Mouse (Mus musculus) MEL (cell line): ENCODE data around the gene Birc5. TPM values are rescaled to one million over a fixed set of nuclear protein-coding genes. Genes with fewer than 3 reads are reported as not detected.

Experiments used
- DNase-seq: peaks from one replicate; pipeline ENCODE4 v3.0.0; 2011; ENCODE audit warnings: low read depth, low spot score
- H3K27ac ChIP-seq: 2 replicates; pipeline ENCODE4 v1.5.1; 2012; ENCODE audit warnings: low read depth, mild to moderate bottlenecking, control low read depth, low read length, moderate library complexity; ENCODE audit not compliant: control insufficient read depth
- H3K27me3 ChIP-seq, 2 experiments: fragments of 150-350 bp in 1 of 2; sonication (generic) in 1 of 2; 2 replicates each; pipeline ENCODE4 v1.6.1; 2012; ENCODE audit warnings: low read length in 2 of 2, mild to moderate bottlenecking in 2 of 2, improper control_type of control experiment in 1 of 2, moderate library complexity in 1 of 2; ENCODE audit not compliant: insufficient read depth in 2 of 2, control insufficient read depth in 1 of 2
- H3K36me3 ChIP-seq, 2 experiments: 2 replicates each; pipeline ENCODE4 v1.6.1; 2012 to 2014; ENCODE audit warnings: low read length in 2 of 2, improper control_type of control experiment in 1 of 2, inconsistent platforms in 1 of 2, mild to moderate bottlenecking in 1 of 2; ENCODE audit not compliant: insufficient read depth in 2 of 2, control insufficient read depth in 1 of 2
- H3K4me1 ChIP-seq, 2 experiments: fragments of 150-350 bp in 1 of 2; sonication (generic) in 1 of 2; 2 replicates each; pipeline ENCODE4 v1.6.1; 2012; ENCODE audit warnings: low read length in 2 of 2, improper control_type of control experiment in 1 of 2, mild to moderate bottlenecking in 1 of 2; ENCODE audit not compliant: insufficient read depth in 2 of 2, control insufficient read depth in 1 of 2
- H3K4me3 ChIP-seq, 2 experiments: fragments of 150-350 bp in 1 of 2; sonication (generic) in 1 of 2; 2 replicates each; pipeline ENCODE4 v1.5.1; 2012; ENCODE audit warnings: low read depth in 2 of 2, low read length in 2 of 2, mild to moderate bottlenecking in 2 of 2, moderate library complexity in 2 of 2, control low read depth in 1 of 2, improper control_type of control experiment in 1 of 2; ENCODE audit not compliant: control insufficient read depth in 1 of 2, insufficient read depth in 1 of 2
- H3K79me2 ChIP-seq: 2 replicates; pipeline ENCODE4 v1.6.1; 2012; ENCODE audit warnings: mild to moderate bottlenecking, low read length, moderate library complexity; ENCODE audit not compliant: control insufficient read depth, poor library complexity, insufficient read depth
- H3K9ac ChIP-seq: 2 replicates; pipeline ENCODE4 v1.6.1; 2012; ENCODE audit warnings: low read depth, mild to moderate bottlenecking, control low read depth, low read length, moderate library complexity; ENCODE audit not compliant: control insufficient read depth, poor library complexity, severe bottlenecking
- H3K9me3 ChIP-seq: fragments of 150-350 bp; sonication (generic); replicated peaks from 2 replicates; pipeline ENCODE4 v1.6.1; 2012; ENCODE audit warnings: mild to moderate bottlenecking, low read length, improper control_type of control experiment, moderate library complexity; ENCODE audit not compliant: insufficient read depth
- CHD1 ChIP-seq: IDR thresholded peaks from 2 replicates; pipeline ENCODE4 v1.6.1; 2012; ENCODE audit warnings: low read depth, mild to moderate bottlenecking, inconsistent platforms, low read length, improper control_type of control experiment
- CHD2 ChIP-seq: IDR thresholded peaks from 2 replicates; pipeline ENCODE4 v1.6.1; 2011; ENCODE audit warnings: low read length, improper control_type of control experiment
- E2F4 ChIP-seq: IDR thresholded peaks from 2 replicates; pipeline ENCODE4 v1.6.1; 2011; ENCODE audit warnings: low read depth, low read length, improper control_type of control experiment, borderline replicate concordance
- ELF1 ChIP-seq: IDR thresholded peaks from 2 replicates; pipeline ENCODE4 v1.6.1; 2014; ENCODE audit warnings: low read depth, mild to moderate bottlenecking, inconsistent platforms, low read length, improper control_type of control experiment, moderate library complexity
- EP300 ChIP-seq, 2 experiments: IDR thresholded peaks; 2 replicates each; pipeline ENCODE4 v1.6.1; 2011; ENCODE audit warnings: improper control_type of control experiment in 2 of 2, low read length in 2 of 2, low read depth in 1 of 2, mild to moderate bottlenecking in 1 of 2
- MAFK ChIP-seq: IDR thresholded peaks from 2 replicates; pipeline ENCODE4 v1.6.1; 2011; ENCODE audit warnings: low read depth, mild to moderate bottlenecking, low read length, improper control_type of control experiment, borderline replicate concordance
- MAX ChIP-seq: IDR thresholded peaks from 2 replicates; pipeline ENCODE4 v1.6.1; 2011; ENCODE audit warnings: low read length, improper control_type of control experiment
- MAZ ChIP-seq: IDR thresholded peaks from 2 replicates; pipeline ENCODE4 v1.6.1; 2012; ENCODE audit warnings: low read depth, mild to moderate bottlenecking, inconsistent platforms, low read length, improper control_type of control experiment
- MEF2A ChIP-seq: IDR thresholded peaks from 2 replicates; pipeline ENCODE4 v1.6.1; 2014; ENCODE audit warnings: low read depth, mild to moderate bottlenecking, inconsistent platforms, low read length, improper control_type of control experiment; ENCODE audit not compliant: poor library complexity, insufficient replicate concordance, severe bottlenecking; ENCODE audit errors: extremely low read depth
- MXI1 ChIP-seq: IDR thresholded peaks from 2 replicates; pipeline ENCODE4 v1.6.1; 2011; ENCODE audit warnings: mild to moderate bottlenecking, low read depth, low read length, improper control_type of control experiment
- MYB ChIP-seq: IDR thresholded peaks from 2 replicates; pipeline ENCODE4 v1.6.1; 2011; ENCODE audit warnings: mild to moderate bottlenecking, low read depth, low read length, improper control_type of control experiment
- NRF1 ChIP-seq: IDR thresholded peaks from 2 replicates; pipeline ENCODE4 v1.6.1; 2014; ENCODE audit warnings: low read depth, mild to moderate bottlenecking, inconsistent platforms, low read length, improper control_type of control experiment, moderate library complexity; ENCODE audit not compliant: poor library complexity, insufficient read depth, severe bottlenecking
- POLR2A ChIP-seq, 2 experiments: IDR thresholded peaks; 2 replicates each; pipeline ENCODE4 v1.6.1; 2011 to 2012; ENCODE audit warnings: low read length in 2 of 2, mild to moderate bottlenecking in 2 of 2, control low read depth in 1 of 2, improper control_type of control experiment in 1 of 2, low read depth in 1 of 2, moderate library complexity in 1 of 2; ENCODE audit not compliant: control insufficient read depth in 1 of 2, insufficient read depth in 1 of 2, poor library complexity in 1 of 2
- POLR2AphosphoS5 ChIP-seq: IDR thresholded peaks from 2 replicates; pipeline ENCODE4 v1.6.1; 2012; ENCODE audit warnings: low read depth, borderline replicate concordance, mild to moderate bottlenecking, inconsistent platforms, low read length, moderate library complexity, mixed read lengths
- RAD21 ChIP-seq: IDR thresholded peaks from 2 replicates; pipeline ENCODE4 v1.6.1; 2011; ENCODE audit warnings: mild to moderate bottlenecking, low read depth, low read length, improper control_type of control experiment
- RCOR1 ChIP-seq: IDR thresholded peaks from 2 replicates; pipeline ENCODE4 v1.6.1; 2012; ENCODE audit warnings: low read depth, mild to moderate bottlenecking, inconsistent platforms, low read length, improper control_type of control experiment
- TAL1 ChIP-seq: IDR thresholded peaks from 2 replicates; pipeline ENCODE4 v1.6.1; 2012; ENCODE audit warnings: mild to moderate bottlenecking, inconsistent platforms, low read length, moderate library complexity, mixed read lengths
- TBP ChIP-seq: IDR thresholded peaks from 2 replicates; pipeline ENCODE4 v1.8.0; 2011; ENCODE audit warnings: low read depth, low read length, improper control_type of control experiment
- USF2 ChIP-seq, 2 experiments: IDR thresholded peaks; 2 replicates each; pipeline ENCODE4 v1.6.1; 2011 to 2012; ENCODE audit warnings: improper control_type of control experiment in 2 of 2, low read length in 2 of 2, borderline replicate concordance in 1 of 2, inconsistent platforms in 1 of 2, low read depth in 1 of 2, mild to moderate bottlenecking in 1 of 2; ENCODE audit not compliant: insufficient read depth in 1 of 2
- ZC3H11A ChIP-seq: IDR thresholded peaks from 2 replicates; pipeline ENCODE4 v1.6.1; 2012; ENCODE audit warnings: low read depth, mild to moderate bottlenecking, inconsistent platforms, low read length, improper control_type of control experiment
- ZMIZ1 ChIP-seq: IDR thresholded peaks from 2 replicates; pipeline ENCODE4 v1.6.1; 2012; ENCODE audit warnings: low read depth, mild to moderate bottlenecking, inconsistent platforms, low read length, improper control_type of control experiment, moderate library complexity
- ZNF384 ChIP-seq: IDR thresholded peaks from 2 replicates; pipeline ENCODE4 v1.6.1; 2012; ENCODE audit warnings: low read depth, mild to moderate bottlenecking, inconsistent platforms, low read length, improper control_type of control experiment
- polyA plus RNA-seq, 2 experiments: library from polyadenylated mRNA; stranded (reverse) in 1 of 2; unstranded in 1 of 2; fragments of >175 nt in 1 of 2; fragments of >200 nt in 1 of 2; gene quantifications; 2 replicates each; pipeline versions ENCODE4 v1.2.1 to v1.2.4; 2012; ENCODE audit warnings: low replicate concordance in 2 of 2, low read depth in 1 of 2; ENCODE audit not compliant: insufficient read length in 2 of 2, insufficient read depth in 1 of 2, missing spikeins in 1 of 2
- total RNA-seq: library from RNA; depleted of rRNA; stranded (reverse); fragments of 300-350 nt; gene quantifications from 2 replicates; pipeline ENCODE4 v1.2.3, GENCODE M21; 2012

Gene Birc5
- total and polyA plus RNA-seq, 3 experiments: 214 to 242 TPM; not detected in 1

DNA sequence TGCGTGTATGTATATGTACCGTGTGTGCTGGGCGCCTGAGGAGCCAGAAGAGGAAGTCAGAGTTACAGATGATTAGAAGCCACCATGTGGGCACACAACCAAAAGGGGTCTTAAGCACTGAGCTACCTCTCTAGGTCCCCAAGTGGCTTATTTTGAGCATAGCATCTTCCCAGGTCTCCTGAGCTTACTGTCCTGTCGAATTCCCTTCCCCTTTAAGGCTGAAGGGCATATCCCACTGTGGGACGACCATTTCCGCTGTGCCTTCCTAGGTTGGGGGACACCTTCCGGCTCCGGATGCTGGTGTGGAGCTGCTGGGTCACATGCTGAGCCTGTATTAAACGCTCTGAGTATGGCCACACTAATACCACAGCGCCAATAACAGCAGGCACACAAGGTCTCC lies 45.6 kb downstream of the Birc5 start:
- H3K4me3 ChIP-seq: no peak overlapping the region
- H3K79me2 ChIP-seq: no peaks in the 10 kb centered on the region
- H3K36me3 ChIP-seq: no peaks in the 10 kb centered on the region
- H3K4me1 ChIP-seq: no peaks in the 10 kb centered on the region
- DNase-seq: peak; percentile 43
- H3K27ac ChIP-seq: no peak overlapping the region
- no peak for TF ChIP-seq CHD2
- TF ChIP-seq USF2 (IDR thresholded peaks at IDR 0.05; ENCODE audit: borderline replicate concordance in 1 of 2, insufficient read depth in 1 of 2, low read depth in 1 of 2, low read length in 2 of 2): no peak
- TF ChIP-seq MXI1: no peak
- TF ChIP-seq ZMIZ1: no peak
- no peak for TF ChIP-seq MAFK
- TF ChIP-seq RAD21: no peak
- TF ChIP-seq MAZ: no peak
- no peak for TF ChIP-seq TAL1
- TF ChIP-seq ZNF384: no peak
- no peak for TF ChIP-seq MYB
- TF ChIP-seq RCOR1: no peak
- no peak for TF ChIP-seq CHD1
- no peak for TF ChIP-seq NRF1
- TF ChIP-seq ELF1: no peak
- no peak for TF ChIP-seq POLR2AphosphoS5
- no peak for TF ChIP-seq EP300 (IDR thresholded peaks at IDR 0.05; ENCODE audit: low read depth in 1 of 2, low read length in 2 of 2)
- no peaks in the 10 kb centered on the region for H3K9me3 ChIP-seq
- peaks cover 7 to 13% of the 10 kb centered on the region in 2 experiments for H3K27me3 ChIP-seq
- no peak overlapping the region for H3K9ac ChIP-seq

DNA sequence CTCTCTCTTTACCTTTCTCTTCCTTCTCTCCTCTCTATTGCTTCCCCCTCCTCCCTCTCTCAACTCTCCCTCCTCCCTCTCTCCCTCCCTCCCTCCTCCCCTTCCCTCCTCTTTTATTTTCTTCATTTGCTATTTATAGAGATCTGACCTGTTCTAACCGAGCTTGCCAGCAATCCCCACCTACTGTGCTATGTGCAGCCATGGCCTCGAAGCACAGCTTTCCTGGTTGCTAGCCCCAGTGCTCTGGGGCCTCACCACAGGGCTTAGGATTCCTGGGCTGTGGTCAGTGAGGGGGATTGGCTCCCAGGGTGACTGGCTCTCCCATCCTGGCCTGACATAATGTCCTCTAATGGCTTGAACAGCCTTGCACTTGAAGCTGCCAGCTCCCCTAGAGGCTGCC lies 47.5 kb downstream of the Birc5 start:
- Histone ChIP-seq H3K4me1 (no peaks in the 10 kb centered on the region), H3K27ac (no peak overlapping the region), H3K79me2 (no peaks in the 10 kb centered on the region), H3K9ac (no peak overlapping the region), H3K27me3 (peaks cover 0 to 5% of the 10 kb centered on the region in 2 experiments; a peak in 3 of 4 replicates), H3K9me3 (no peaks in the 10 kb centered on the region), H3K36me3 (no peaks in the 10 kb centered on the region)
- TF ChIP-seq NRF1: no peak
- no peak for TF ChIP-seq MAX
- TF ChIP-seq TBP: no peak
- TF ChIP-seq RCOR1: no peak
- TF ChIP-seq ZC3H11A: no peak
- TF ChIP-seq ZNF384: no peak
- TF ChIP-seq E2F4: no peak
- TF ChIP-seq MAFK: no peak
- TF ChIP-seq MEF2A: no peak
- TF ChIP-seq RAD21: no peak
- TF ChIP-seq POLR2A (IDR thresholded peaks at IDR 0.05; ENCODE audit: control insufficient read depth in 1 of 2, insufficient read depth in 1 of 2, low read depth in 1 of 2, low read length in 2 of 2, poor library complexity in 1 of 2): no peak
- no peak for TF ChIP-seq ELF1
- TF ChIP-seq, all 39 proteins: peak for 0
- DNase-seq: no peak
- no peak overlapping the region for H3K4me3 ChIP-seq
